Mouse (Mus musculus) midbrain, postnatal 0 days (tissue): Measurements from ENCODE around the gene Carf. TPM values are rescaled to one million over a fixed set of nuclear protein-coding genes. Genes with fewer than 3 reads are reported as not detected.

Source experiments
- ATAC-seq: fragments of 200-750 bp; cut with Nextera tagmentation; 2 replicates; pipeline ENCODE4 v1.8.0; 2017; ENCODE audit warnings: moderate number of reproducible peaks, mild to moderate bottlenecking, moderate TSS enrichment, moderate library complexity; ENCODE audit not compliant: low FRiP score
- DNase-seq: peaks from one replicate; pipeline ENCODE4 v3.0.0-alpha.2; 2015; ENCODE audit warnings: low spot score
- H3K27ac ChIP-seq: fragments of 300-500 bp; sonication (generic); 2 replicates; pipeline ENCODE4 v1.5.1; 2014; ENCODE audit warnings: low read depth, mild to moderate bottlenecking, low read length, mixed read lengths
- H3K27me3 ChIP-seq: fragments of 300-500 bp; sonication (generic); 2 replicates; pipeline ENCODE4 v1.6.1; 2014; ENCODE audit warnings: low read length, control low read depth, mixed read lengths; ENCODE audit not compliant: insufficient read depth
- H3K36me3 ChIP-seq: fragments of 300-500 bp; sonication (generic); 2 replicates; pipeline ENCODE4 v1.6.1; 2014; ENCODE audit warnings: low read length, control low read depth, mixed read lengths; ENCODE audit not compliant: insufficient read depth
- H3K4me1 ChIP-seq: fragments of 300-500 bp; sonication (generic); 2 replicates; pipeline ENCODE4 v1.6.1; 2014; ENCODE audit warnings: mild to moderate bottlenecking, control low read depth, antibody characterized with exemption, low read length, mixed read lengths; ENCODE audit not compliant: insufficient read depth
- H3K4me2 ChIP-seq: fragments of 300-500 bp; sonication (generic); 2 replicates; pipeline ENCODE4 v1.6.1; 2014; ENCODE audit warnings: low read depth, mild to moderate bottlenecking, low read length, mixed read lengths; ENCODE audit not compliant: poor library complexity, severe bottlenecking
- H3K4me3 ChIP-seq: fragments of 300-500 bp; sonication (generic); 2 replicates; pipeline ENCODE4 v1.5.1; 2014; ENCODE audit warnings: low read depth, mild to moderate bottlenecking, low read length, moderate library complexity
- H3K9ac ChIP-seq: fragments of 300-500 bp; sonication (generic); replicated peaks from 2 replicates; pipeline ENCODE4 v1.6.1; 2014; ENCODE audit warnings: mild to moderate bottlenecking, low read length, moderate library complexity, mixed read lengths; ENCODE audit not compliant: poor library complexity, severe bottlenecking
- H3K9me3 ChIP-seq: fragments of 300-500 bp; sonication (generic); 2 replicates; pipeline ENCODE4 v1.6.1; 2016; ENCODE audit warnings: low read length, control low read depth
- CTCF ChIP-seq: IDR thresholded peaks from 2 replicates; pipeline ENCODE4 v1.5.1; 2016; ENCODE audit warnings: antibody characterized with exemption, mild to moderate bottlenecking
- WGBS: fragments of 180-500 bp; shearing (Covaris S2); extraction: QIAGEN DNeasy Blood & Tissue Kit; methylation state at CpG from one replicate; pipeline ENCODE4 v1.1.7; 2014; 5-methylcytosine and 5-hydroxymethylcytosine counted together
- polyA plus RNA-seq: library from polyadenylated mRNA; unstranded; fragments of >200 nt; fragmentation: Nextera tagmentation; extraction: Ambion mirVana; gene quantifications from 2 replicates; pipeline ENCODE4 v1.2.1, GENCODE M21; 2015
- total RNA-seq: library from RNA; depleted of rRNA; stranded (reverse); fragments of >200 nt; gene quantifications from 2 replicates; pipeline ENCODE4 v1.2.3, GENCODE M21; 2014; rRNA removed

Carf gene
- total and polyA plus RNA-seq, 2 experiments from 2014 or later = 8.0 to 19.0 TPM

DNA sequence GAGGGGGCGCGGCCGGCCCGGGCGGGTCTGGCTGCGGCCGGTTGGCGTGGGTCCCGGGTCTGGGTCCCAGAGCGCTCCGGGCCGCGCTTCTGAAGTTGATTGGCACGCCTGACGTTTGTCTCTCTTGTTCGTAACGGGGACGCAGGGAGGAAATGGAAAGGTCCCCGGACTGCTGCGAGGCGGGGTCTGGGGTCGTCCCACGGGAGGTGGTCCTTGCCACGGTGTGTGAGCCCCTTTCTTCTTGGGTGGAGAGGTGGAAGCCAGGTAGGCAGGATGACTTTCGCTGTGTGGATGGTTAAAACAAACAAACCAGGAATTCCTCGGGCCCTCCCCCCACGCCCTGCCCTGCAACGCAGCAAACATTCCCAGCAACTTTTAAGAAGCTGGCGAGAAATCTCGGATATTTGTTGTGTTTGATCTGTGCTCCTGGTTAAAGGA lies 82.8 kb downstream of the Carf start:
- Histone ChIP-seq H3K27me3 (no peaks in the 10 kb centered on the region), H3K36me3 (no peaks in the 10 kb centered on the region), H3K9ac (peak overlapping the region; percentile 90), H3K4me1 (no peaks in the 10 kb centered on the region), H3K9me3 (no peaks in the 10 kb centered on the region), H3K4me3 (peak overlapping the region; percentile 95), H3K4me2 (peak overlapping the region; percentile 63), H3K27ac (peak overlapping the region; percentile 92)
- no peak for TF ChIP-seq CTCF
- DNase-seq (no peak), ATAC-seq (peak; percentile 82; the same call in 1 of the 2 replicates)
- WGBS = under 1% methylated on average over 21 of the region's 30 CpGs

DNA sequence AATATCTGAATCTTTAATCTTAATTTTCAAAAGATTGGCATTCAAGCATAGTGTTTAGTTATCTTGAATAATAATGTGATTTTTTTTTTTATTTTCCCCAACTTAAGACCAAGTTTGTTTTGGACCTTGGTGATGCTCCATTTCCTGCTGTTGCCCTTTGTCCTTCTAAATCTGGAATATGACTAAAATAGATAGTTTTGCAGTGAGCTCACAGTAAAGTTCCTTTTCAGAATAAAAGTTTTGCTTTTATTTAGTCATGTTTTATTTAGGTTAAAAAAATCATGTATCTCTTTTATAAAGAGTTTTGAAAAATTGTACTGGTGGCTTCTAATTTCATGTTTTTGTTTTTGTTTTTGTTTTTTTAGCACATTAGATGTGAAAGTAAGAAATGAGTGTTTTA lies 90.4 kb downstream of the Carf start:
- TF ChIP-seq CTCF = no peak
- Histone ChIP-seq H3K27ac (no peak overlapping the region), H3K36me3 (no peaks in the 10 kb centered on the region), H3K4me2 (no peak overlapping the region), H3K9me3 (no peaks in the 10 kb centered on the region), H3K4me3 (no peak overlapping the region), H3K27me3 (no peaks in the 10 kb centered on the region), H3K9ac (no peak overlapping the region), H3K4me1 (no peaks in the 10 kb centered on the region)
- ATAC-seq (no peak), DNase-seq (no peak)

DNA sequence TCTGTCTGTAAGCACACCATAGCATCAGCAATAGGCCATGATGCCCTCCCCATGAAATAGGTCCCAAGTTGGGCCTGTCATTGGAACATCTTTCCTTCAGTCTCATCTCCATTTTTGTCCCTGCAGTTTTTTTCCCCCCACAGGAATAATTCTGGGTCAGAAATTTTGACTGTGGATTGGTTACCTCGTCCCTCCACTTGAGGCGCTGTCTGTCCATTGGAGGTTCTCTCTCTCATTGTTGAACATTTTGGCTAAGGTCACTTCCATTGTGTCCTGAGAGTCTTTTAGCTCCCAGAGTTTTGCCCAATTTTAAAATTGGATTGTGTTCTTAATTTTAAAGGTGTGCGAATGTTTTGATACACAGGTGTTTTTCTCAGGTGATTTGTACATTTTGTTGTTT lies 98.8 kb downstream of the Carf start:
- TF ChIP-seq CTCF = peak; percentile 47
- ATAC-seq = no peak
- Histone ChIP-seq H3K36me3 (peaks cover 10% of the 10 kb centered on the region), H3K9ac (no peak overlapping the region), H3K4me2 (no peak overlapping the region), H3K27ac (no peak overlapping the region), H3K9me3 (no peaks in the 10 kb centered on the region), H3K4me3 (no peak overlapping the region), H3K4me1 (no peaks in the 10 kb centered on the region), H3K27me3 (no peaks in the 10 kb centered on the region)
- DNase-seq = no peak
- WGBS = 60% methylated on average over 3 of the region's 3 CpGs

DNA sequence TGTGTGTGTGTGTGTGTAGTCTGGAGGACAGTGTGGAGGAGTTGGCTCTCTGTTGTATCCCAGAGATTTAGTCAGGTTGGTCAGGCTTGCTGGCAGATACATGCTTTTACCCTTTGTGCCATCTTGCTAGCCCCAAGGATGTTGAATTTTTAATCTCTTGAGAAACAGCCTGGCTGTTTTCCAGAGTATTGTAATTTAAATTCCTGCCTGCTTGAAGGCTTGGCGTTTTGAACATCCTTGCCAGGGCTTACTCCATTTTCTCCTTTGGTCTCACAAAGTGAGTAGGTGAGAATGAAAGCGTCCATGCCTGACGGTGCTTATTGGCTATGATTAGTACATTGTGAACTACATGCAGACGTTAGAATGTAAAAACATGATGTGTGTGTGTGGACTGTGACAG lies 101.0 kb downstream of the Carf start:
- no peak for ATAC-seq

More for the DNA sequence above, 101.0 kb downstream of the Carf start:
- Histone ChIP-seq H3K9ac (no peak overlapping the region), H3K27me3 (no peaks in the 10 kb centered on the region), H3K36me3 (peaks cover 20% of the 10 kb centered on the region), H3K4me2 (no peak overlapping the region), H3K9me3 (no peaks in the 10 kb centered on the region), H3K4me3 (no peak overlapping the region), H3K27ac (no peak overlapping the region), H3K4me1 (no peaks in the 10 kb centered on the region)
- no peak for TF ChIP-seq CTCF
- 42% methylated on average over 4 of the region's 4 CpGs for WGBS
- DNase-seq = no peak

Other genes starting within 250 kb of the Carf start
- gene Fam117b, start 185.2 kb upstream of the Carf start, total RNA-seq = 74.0 and 99.4 TPM in 2 replicates
- gene Fam117b, start 185.2 kb upstream of the Carf start, polyA plus RNA-seq = 37.0 and 43.7 TPM in 2 replicates
- 63.8 and 76.5 TPM in 2 replicates for gene Ica1l, start 55.1 kb upstream of the Carf start, total RNA-seq
- 76.6 and 79.4 TPM in 2 replicates for gene Ica1l, start 55.1 kb upstream of the Carf start, polyA plus RNA-seq
- gene Wdr12, start 398 bp downstream of the Carf start, total RNA-seq = 14.4 and 20.0 TPM in 2 replicates
- gene Wdr12, start 398 bp downstream of the Carf start, polyA plus RNA-seq = 46.4 and 47.6 TPM in 2 replicates
- 23.0 and 34.6 TPM in 2 replicates for gene Nbeal1, start 82.4 kb downstream of the Carf start, total RNA-seq
- gene Nbeal1, start 82.4 kb downstream of the Carf start, polyA plus RNA-seq = 4.4 and 5.2 TPM in 2 replicates
- 11.6 and 14.9 TPM in 2 replicates for gene Cyp20a1, start 245.1 kb downstream of the Carf start, total RNA-seq
- gene Cyp20a1, start 245.1 kb downstream of the Carf start, polyA plus RNA-seq = 11.2 and 12.7 TPM in 2 replicates